ENCODE assay signal across 21 mouse cellular contexts in genomic region chr3:40158631-40159030, GRCm38 (mm10).
A peak's percentile ranks its signal among the peaks of the same experiment; 100 is the strongest.
DNase-seq lines count a peak whose midpoint lies in the region; ATAC-seq and TF ChIP-seq lines count a peak whose summit lies in the region.
"Had no signal": no experiment of that assay in that cellular context is flagged by ENCODE, and none has a peak within 500 bp of the region (broad histone marks: within the 10 kb centered on the region; RNA-seq: fewer than 3 reads in every experiment).

No protein-coding gene starts in this region.

- peak; percentile 81 for DNase-seq in forebrain, postnatal 0 days
- DNase-seq in forebrain, embryonic 11.5 days (ENCODE audit: low spot score) = no peak
- peak; percentile 43 for DNase-seq in right cerebral cortex, postnatal 4 days
- no peak for DNase-seq in right cerebral cortex, adult 2 months (ENCODE audit: low spot score in 2 of 2)
- peak; percentile 30 for DNase-seq in layer of hippocampus, adult 9-10 months (ENCODE audit: low spot score)
- no peak for DNase-seq in urinary bladder, postnatal 14 days (ENCODE audit: low spot score)
- no peak for DNase-seq in thymus, postnatal 0 days (ENCODE audit: low spot score)
- DNase-seq: adrenal gland, postnatal 14 days; B cell, adult 2 months; cerebellum, postnatal 10 days; gastrocnemius, adult 2 months; heart, postnatal 4 days; lung, postnatal 14 days had no signal

- no peaks in the 10 kb centered on the region for H3K9me3 ChIP-seq in forebrain, postnatal 0 days (ENCODE audit: low read length)
- no peaks in the 10 kb centered on the region for H3K9me3 ChIP-seq in forebrain, embryonic 11.5 days (ENCODE audit: control insufficient read depth, low read length)
- H3K9me3 ChIP-seq: heart, embryonic 13.5 days; limb, embryonic 13.5 days; liver, embryonic 15.5 days had no signal

- no peak for TF ChIP-seq CTCF in forebrain, postnatal 0 days (IDR thresholded peaks at IDR 0.05; ENCODE audit: low read depth)

- peak overlapping the region; percentile 66 for H3K27ac ChIP-seq in forebrain, postnatal 0 days (ENCODE audit: low read depth, low read length)
- H3K27ac ChIP-seq in forebrain, embryonic 11.5 days (ENCODE audit: low read depth, low read length) = no peak overlapping the region
- H3K27ac ChIP-seq: gastrocnemius, adult 2 months; heart, embryonic 13.5 days; kidney, postnatal 0 days; limb, embryonic 13.5 days; liver, embryonic 15.5 days had no signal

- peak; percentile 91 for ATAC-seq in forebrain, postnatal 0 days
- ATAC-seq in forebrain, embryonic 11.5 days (replicated peaks; ENCODE audit: low FRiP score) = no peak
- ATAC-seq: hindbrain, embryonic 16.5 days; intestine, postnatal 0 days had no signal

- no peaks in the 10 kb centered on the region for H3K27me3 ChIP-seq in forebrain, postnatal 0 days (ENCODE audit: insufficient read depth, low read length)
- no peaks in the 10 kb centered on the region for H3K27me3 ChIP-seq in forebrain, embryonic 11.5 days (ENCODE audit: control insufficient read depth, insufficient read depth, low read length)
- H3K27me3 ChIP-seq: heart, embryonic 13.5 days; limb, embryonic 13.5 days; liver, embryonic 15.5 days; megakaryocyte, embryonic 14.5 days had no signal

- WGBS in forebrain, postnatal 0 days = 56% methylated on average over 6 of the region's 6 CpGs
- 88% methylated on average over 6 of the region's 6 CpGs for WGBS in forebrain, embryonic 11.5 days

- no peak overlapping the region for H3K4me2 ChIP-seq in forebrain, postnatal 0 days (ENCODE audit: low read depth)
- H3K4me2 ChIP-seq in forebrain, embryonic 11.5 days (ENCODE audit: low read depth, low read length, severe bottlenecking) = no peak overlapping the region
- H3K4me2 ChIP-seq: heart, embryonic 13.5 days; limb, embryonic 13.5 days; liver, embryonic 15.5 days had no signal

- no peak overlapping the region for H3K4me3 ChIP-seq in forebrain, postnatal 0 days (ENCODE audit: low read depth, low read length)
- no peak overlapping the region for H3K4me3 ChIP-seq in forebrain, embryonic 11.5 days (ENCODE audit: low read depth, low read length)
- H3K4me3 ChIP-seq: erythroblast, embryonic 14.5 days; gastrocnemius, adult 2 months; heart, embryonic 13.5 days; limb, embryonic 13.5 days; liver, embryonic 15.5 days; megakaryocyte, embryonic 14.5 days had no signal

- H3K36me3 ChIP-seq in forebrain, postnatal 0 days (ENCODE audit: insufficient read depth) = no peaks in the 10 kb centered on the region
- no peaks in the 10 kb centered on the region for H3K36me3 ChIP-seq in forebrain, embryonic 11.5 days (ENCODE audit: control insufficient read depth, insufficient read depth, low read length)
- H3K36me3 ChIP-seq: heart, embryonic 13.5 days; limb, embryonic 13.5 days; liver, embryonic 15.5 days had no signal

- H3K9ac ChIP-seq in forebrain, postnatal 0 days = no peak overlapping the region
- no peak overlapping the region for H3K9ac ChIP-seq in forebrain, embryonic 11.5 days (ENCODE audit: low read length)
- H3K9ac ChIP-seq: heart, embryonic 13.5 days; limb, embryonic 13.5 days; liver, embryonic 15.5 days had no signal

- H3K4me1 ChIP-seq in forebrain, postnatal 0 days (ENCODE audit: insufficient read depth) = no peaks in the 10 kb centered on the region
- no peaks in the 10 kb centered on the region for H3K4me1 ChIP-seq in forebrain, embryonic 11.5 days (replicated peaks; ENCODE audit: control insufficient read depth, insufficient read depth, low read length)
- H3K4me1 ChIP-seq: heart, embryonic 13.5 days; liver, embryonic 15.5 days; megakaryocyte, embryonic 14.5 days had no signal

Comparison
In these comparisons a context has a peak if more than half of its experiments do, and no peak if none do; other contexts are left out.
1. DNase-seq: peak in forebrain, postnatal 0 days (single experiment), right cerebral cortex, postnatal 4 days (single experiment) and layer of hippocampus, adult 9-10 months (single experiment); none in forebrain, embryonic 11.5 days (single experiment), right cerebral cortex, adult 2 months (0 of 2), urinary bladder, postnatal 14 days (single experiment) and thymus, postnatal 0 days (single experiment).